Mouse (Mus musculus) stomach, postnatal 0 days (tissue): Measurements from ENCODE around the gene Psg19. TPM values are rescaled to one million over a fixed set of nuclear protein-coding genes. Genes with fewer than 3 reads are reported as not detected.

ENCODE experiments used
- ATAC-seq: fragments of 200-750 bp; cut with Nextera tagmentation; 2 replicates; pipeline ENCODE4 v1.8.0; 2017; ENCODE audit not compliant: low FRiP score, low TSS enrichment
- DNase-seq: peaks from one replicate; pipeline ENCODE4 v3.0.0-alpha.2; 2016; ENCODE audit warnings: low spot score
- H3K27ac ChIP-seq: fragments of 300-500 bp; sonication (generic); replicated peaks from 2 replicates; pipeline ENCODE4 v1.5.1; 2014; ENCODE audit warnings: mild to moderate bottlenecking, control low read depth
- H3K27me3 ChIP-seq: fragments of 300-500 bp; sonication (generic); 2 replicates; pipeline ENCODE4 v1.6.1; 2014; ENCODE audit warnings: low read length; ENCODE audit not compliant: control insufficient read depth, insufficient read depth
- H3K36me3 ChIP-seq: fragments of 300-500 bp; sonication (generic); 2 replicates; pipeline ENCODE4 v1.6.1; 2014; ENCODE audit warnings: low read length, mixed read lengths; ENCODE audit not compliant: control insufficient read depth, insufficient read depth
- H3K4me1 ChIP-seq: fragments of 300-500 bp; sonication (generic); replicated peaks from 2 replicates; pipeline ENCODE4 v1.6.1; 2014; ENCODE audit warnings: antibody characterized with exemption; ENCODE audit not compliant: control insufficient read depth, insufficient read depth
- H3K4me2 ChIP-seq: fragments of 300-500 bp; sonication (generic); replicated peaks from 2 replicates; pipeline ENCODE4 v1.6.1; 2014; ENCODE audit warnings: low read depth, mild to moderate bottlenecking, control low read depth, moderate library complexity
- H3K4me3 ChIP-seq: fragments of 300-500 bp; sonication (generic); 2 replicates; pipeline ENCODE4 v1.5.1; 2014; ENCODE audit warnings: low read depth, low read length, control low read depth
- H3K9ac ChIP-seq: fragments of 300-500 bp; sonication (generic); 2 replicates; pipeline ENCODE4 v1.6.1; 2014; ENCODE audit warnings: mild to moderate bottlenecking, low read length, control low read depth, mixed read lengths
- H3K9me3 ChIP-seq: fragments of 300-500 bp; sonication (generic); 2 replicates; pipeline ENCODE4 v1.6.1; 2016; ENCODE audit warnings: low read length; ENCODE audit not compliant: control insufficient read depth
- CTCF ChIP-seq: IDR thresholded peaks from 2 replicates; pipeline ENCODE4 v1.5.1; 2016; ENCODE audit warnings: antibody characterized with exemption, low read depth, mild to moderate bottlenecking, moderate library complexity
- EP300 ChIP-seq: optimal IDR thresholded peaks from 2 replicates; pipeline ENCODE3; 2016; ENCODE audit warnings: antibody characterized with exemption
- WGBS: fragments of 180-500 bp; shearing (Covaris S2); extraction: QIAGEN DNeasy Blood & Tissue Kit; methylation state at CpG from one replicate; pipeline ENCODE4 v1.1.7; 2014; 5-methylcytosine and 5-hydroxymethylcytosine counted together
- polyA plus RNA-seq: library from polyadenylated mRNA; unstranded; fragments of >200 nt; fragmentation: Nextera tagmentation; extraction: Ambion mirVana; gene quantifications from 2 replicates; pipeline ENCODE4 v1.2.1, GENCODE M21; 2015

Psg19 gene
- polyA plus RNA-seq = not detected in 2 replicates

DNA sequence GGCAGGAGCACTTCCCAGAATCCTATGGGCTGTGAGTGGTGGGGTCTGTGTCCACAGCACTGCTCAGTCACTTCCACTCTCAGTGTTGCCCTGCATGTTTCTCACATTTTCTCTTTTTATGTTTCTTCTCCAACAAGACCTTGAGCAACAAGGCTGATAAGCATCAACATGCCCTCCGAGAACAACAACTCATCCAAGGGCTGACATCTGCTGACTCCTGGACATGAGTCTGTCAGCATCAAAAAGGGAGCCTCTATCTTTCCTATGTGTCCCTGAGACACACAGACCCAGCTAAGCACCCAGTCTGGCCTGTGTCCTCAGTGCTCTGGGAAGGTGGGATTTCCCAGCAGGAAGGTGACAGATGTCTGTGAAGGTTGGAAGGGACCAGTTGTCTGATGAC is at the start of gene Psg19:
TSS of gene Psg19 (minus strand) at position 101 of the 400 bp plus-strand sequence.
- ATAC-seq = no peak

DNA sequence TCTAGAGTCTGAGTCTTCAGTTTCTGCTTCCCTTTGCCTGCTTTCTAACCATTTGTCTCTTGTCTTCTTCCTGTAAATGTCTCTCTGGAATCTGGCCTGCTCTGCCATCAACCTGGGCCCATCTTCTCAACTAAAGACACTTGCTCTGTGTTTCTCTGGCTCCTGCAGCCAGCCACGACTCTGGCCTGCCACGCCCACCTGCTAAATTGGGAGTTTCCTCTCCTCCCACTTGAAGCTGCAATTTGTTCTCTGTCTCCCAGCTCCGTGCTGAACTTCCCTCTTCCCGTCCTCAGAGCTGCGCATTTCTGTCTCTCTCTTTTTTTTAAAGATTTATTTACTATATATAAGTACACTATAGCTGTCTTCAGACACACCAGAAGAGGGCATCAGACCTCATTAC is 46.5 kb upstream of the Psg19 start:
- Histone ChIP-seq H3K4me1 (no peaks in the 10 kb centered on the region), H3K27me3 (no peaks in the 10 kb centered on the region), H3K36me3 (no peaks in the 10 kb centered on the region), H3K9me3 (no peaks in the 10 kb centered on the region), H3K4me2 (no peak overlapping the region), H3K27ac (no peak overlapping the region), H3K4me3 (no peak overlapping the region), H3K9ac (no peak overlapping the region)
- TF ChIP-seq EP300 (no peak), CTCF (no peak)
- WGBS = 36% methylated on average over 5 of the region's 5 CpGs
- ATAC-seq = no peak
- no peak for DNase-seq

More for the DNA sequence above, at the start of gene Psg19:
- Histone ChIP-seq H3K9me3 (no peaks in the 10 kb centered on the region), H3K4me3 (no peak within 1 kb of the TSS), H3K27ac (no peak within 1 kb of the TSS), H3K27me3 (no peaks in the 10 kb centered on the region), H3K36me3 (no peaks in the 10 kb centered on the region), H3K4me1 (no peaks in the 10 kb centered on the region), H3K9ac (no peak within 1 kb of the TSS), H3K4me2 (no peak within 1 kb of the TSS)
- TF ChIP-seq CTCF (no peak), EP300 (no peak)
- 81% methylated on average over 1 of the region's 1 CpGs for WGBS
- DNase-seq = peak; percentile 5

DNA sequence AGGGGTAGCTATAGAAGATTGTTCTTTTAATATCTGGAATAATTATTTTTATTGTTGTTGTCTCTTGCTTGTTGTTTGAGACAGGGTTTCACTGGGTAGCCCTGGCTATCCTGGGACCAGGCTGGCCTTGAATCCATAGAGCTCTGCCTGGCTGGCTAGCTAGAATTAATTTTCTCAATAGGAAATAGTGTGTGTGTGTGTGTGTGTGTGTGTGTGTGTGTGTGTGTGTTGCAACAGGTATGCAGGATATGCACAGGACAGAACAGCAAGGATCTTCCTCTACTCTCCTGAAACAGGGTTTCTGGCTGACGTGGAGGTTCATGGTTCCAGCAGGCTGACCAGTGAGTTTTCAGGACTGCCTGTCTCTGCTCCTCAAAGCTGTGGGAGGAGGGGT is 42.9 kb upstream of the Psg19 start:
- WGBS = 69% methylated on average over 1 of the region's 1 CpGs
- Histone ChIP-seq H3K9me3 (no peaks in the 10 kb centered on the region), H3K27me3 (no peaks in the 10 kb centered on the region), H3K4me2 (peak overlapping the region; percentile 43), H3K36me3 (no peaks in the 10 kb centered on the region), H3K9ac (0 out of 2 replicates have a peak overlapping the region, but pooled peaks have one; percentile 48), H3K27ac (peak overlapping the region; percentile 73), H3K4me1 (no peaks in the 10 kb centered on the region), H3K4me3 (peak overlapping the region; percentile 28; the same call in 1 of the 2 replicates)
- DNase-seq (no peak), ATAC-seq (no peak)
- TF ChIP-seq EP300 = no peak
- TF ChIP-seq CTCF = no peak

DNA sequence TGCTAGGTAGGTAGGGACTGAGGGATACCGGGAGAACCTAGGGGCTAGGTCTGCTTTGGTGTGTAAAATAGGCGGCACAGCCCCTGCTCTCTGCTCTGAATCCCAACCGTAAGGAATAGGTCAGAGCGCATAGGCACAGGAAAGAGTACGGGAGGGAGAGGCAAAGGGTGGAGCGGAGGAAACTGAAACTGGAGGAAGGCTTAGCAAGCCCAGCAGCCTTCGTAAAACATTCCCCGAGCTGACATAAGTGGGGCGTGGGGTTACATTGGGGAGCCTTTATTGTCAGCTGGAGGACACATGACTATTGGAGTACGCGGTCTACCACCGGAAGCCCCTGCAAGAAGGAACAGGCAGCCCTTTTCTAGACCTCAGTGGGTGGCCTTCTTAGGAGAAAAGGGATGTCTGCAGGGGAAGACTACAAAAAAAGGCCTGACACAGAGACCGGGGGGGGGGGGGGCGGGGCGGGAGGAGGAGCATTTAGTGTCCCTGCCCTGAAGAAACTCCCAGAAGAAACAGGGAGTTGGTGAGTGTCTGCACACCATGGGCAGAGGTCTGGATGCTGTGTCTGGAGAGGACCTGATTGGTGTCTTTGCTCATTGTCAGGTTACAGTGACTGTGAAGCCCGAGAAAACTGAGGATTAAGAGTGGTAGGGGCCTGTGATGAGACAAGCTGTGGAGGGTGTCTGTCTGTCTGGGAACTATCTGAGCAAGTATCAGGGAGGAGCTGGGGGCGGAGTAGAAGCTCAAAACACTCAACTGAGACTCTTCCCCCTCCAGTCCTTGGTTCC is 42.3 kb upstream of the Psg19 start:
- H3K36me3 ChIP-seq = no peaks in the 10 kb centered on the region
- peak overlapping the region; percentile 76 for H3K9ac ChIP-seq
- H3K27me3 ChIP-seq = no peaks in the 10 kb centered on the region
- no peaks in the 10 kb centered on the region for H3K9me3 ChIP-seq
- DNase-seq (peak; percentile 60), ATAC-seq (peak; percentile 95)
- peak overlapping the region; percentile 77 for H3K4me2 ChIP-seq
- peak overlapping the region; percentile 50 for H3K4me3 ChIP-seq
- H3K4me1 ChIP-seq = no peaks in the 10 kb centered on the region
- 4% methylated on average over 13 of the region's 17 CpGs for WGBS
- peak overlapping the region; percentile 98 for H3K27ac ChIP-seq
- TF ChIP-seq EP300 (no peak), CTCF (no peak)

DNA sequence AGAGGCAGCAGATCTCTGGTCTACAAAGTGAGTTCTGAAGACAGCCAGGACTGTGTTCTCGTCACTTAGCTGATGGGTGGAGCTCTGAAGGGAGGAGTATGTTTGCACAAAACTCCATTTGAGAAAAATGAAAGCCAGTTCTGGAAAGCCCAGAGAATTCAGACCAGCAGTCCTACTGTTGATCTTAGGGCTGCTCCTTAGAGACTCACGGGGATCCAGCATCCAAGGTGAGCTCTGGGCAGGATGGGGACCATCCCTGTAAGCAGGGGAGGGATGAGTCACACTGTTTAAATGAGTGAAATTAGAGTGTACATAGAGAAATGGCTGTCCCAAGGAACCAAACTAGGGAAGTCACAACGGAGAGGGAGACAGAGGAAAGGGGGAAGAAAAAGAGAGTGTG is 41.5 kb upstream of the Psg19 start, which contains the start of gene Mill2:
TSS of gene Mill2 (plus strand) at position 102 of the 400 bp plus-strand sequence.
- H3K9ac ChIP-seq = peak within 1 kb of the TSS; percentile 76
- H3K27ac ChIP-seq = peak within 1 kb of the TSS; percentile 98
- no peak for DNase-seq
- H3K9me3 ChIP-seq = no peaks in the 10 kb centered on the region
- peak within 1 kb of the TSS; percentile 50 for H3K4me3 ChIP-seq
- H3K27me3 ChIP-seq = no peaks in the 10 kb centered on the region
- no peaks in the 10 kb centered on the region for H3K4me1 ChIP-seq
- TF ChIP-seq EP300 = no peak
- no peak for TF ChIP-seq CTCF
- no peaks in the 10 kb centered on the region for H3K36me3 ChIP-seq
- WGBS = 1% methylated on average over 3 of the region's 3 CpGs
- H3K4me2 ChIP-seq = peak within 1 kb of the TSS; percentile 77
- ATAC-seq = peak; percentile 75

DNA sequence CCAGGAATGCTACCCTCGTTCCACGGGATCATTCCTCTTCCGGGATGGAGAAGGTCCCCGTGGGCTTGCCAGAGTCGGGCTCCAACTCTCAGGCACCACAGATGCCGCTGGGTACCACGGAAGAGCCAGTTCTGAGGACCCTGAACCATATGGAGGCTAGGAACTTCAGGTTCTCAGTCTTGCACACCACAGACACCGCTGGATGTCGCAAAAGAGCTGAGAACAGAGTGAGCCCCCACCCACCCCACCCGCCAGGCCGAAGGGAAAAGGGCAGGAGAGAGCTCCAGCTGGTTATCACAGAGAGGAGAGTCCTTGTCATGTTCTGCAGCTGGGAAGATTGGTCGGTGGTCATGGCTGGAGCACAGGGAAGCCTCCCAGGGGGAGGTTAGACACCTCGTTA is 34.0 kb upstream of the Psg19 start:
- DNase-seq = no peak
- H3K9me3 ChIP-seq = no peaks in the 10 kb centered on the region
- ATAC-seq = no peak
- H3K9ac ChIP-seq = no peak overlapping the region
- TF ChIP-seq EP300 (no peak), CTCF (peak; percentile 53)
- H3K27me3 ChIP-seq = no peaks in the 10 kb centered on the region
- H3K36me3 ChIP-seq = no peaks in the 10 kb centered on the region
- WGBS = 45% methylated on average over 13 of the region's 13 CpGs
- no peak overlapping the region for H3K4me2 ChIP-seq
- H3K27ac ChIP-seq = no peak overlapping the region
- no peaks in the 10 kb centered on the region for H3K4me1 ChIP-seq
- H3K4me3 ChIP-seq = no peak overlapping the region
